Mouse (Mus musculus) heart, postnatal 36 days (tissue): ENCODE data around the gene Inmt. TPM values are rescaled to one million over a fixed set of nuclear protein-coding genes. Genes with fewer than 3 reads are reported as not detected.
"Not testable (repeated sequence)": the region's sequence is repeated elsewhere in the genome, so short reads cannot be mapped to it uniquely, and the experiment has no call there.

Experiments
- DNase-seq, 2 experiments: peaks; one replicate each; pipeline ENCODE4 v3.0.0; 2021 to 2022
- intact Hi-C: fragments of 180-260 bp; cut with DNase I; formaldehyde crosslinking; loops from one replicate; pipeline ENCODE4 v1.15.1; 2025
- total RNA-seq, 2 experiments: library from RNA; stranded (reverse); gene quantifications; 2 replicates each; pipeline ENCODE4 v1.2.3; 2021

Gene Inmt
- 10 to 100 TPM; 23.4 to 29.7 TPM for total RNA-seq

DNA sequence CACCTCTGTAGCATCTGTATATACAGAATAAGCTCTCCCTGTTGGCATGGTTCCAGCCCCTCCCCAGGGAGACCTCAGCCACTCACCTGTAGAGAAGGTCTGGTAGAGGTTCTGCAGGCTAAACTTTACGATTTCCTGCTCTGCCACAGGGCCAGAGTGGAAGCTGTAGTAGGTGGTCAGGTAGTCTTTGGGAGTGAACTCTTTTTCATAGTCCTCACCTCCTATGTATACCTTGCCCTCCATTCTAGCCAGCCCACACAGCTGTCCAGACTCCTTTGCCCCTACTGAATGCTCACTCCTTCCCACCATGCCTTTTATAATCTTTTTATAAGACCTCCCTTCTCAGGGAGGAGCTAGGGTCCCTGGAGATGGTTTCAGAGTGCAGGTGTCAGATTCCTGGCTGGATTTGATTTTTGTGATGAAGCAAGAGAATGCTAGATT is at the start of gene Inmt:
Inmt (minus strand) TSS at position 303 of the 441 bp plus-strand sequence.
- intact Hi-C loops: no loop called here

GRCm38 (mm10) chr6:55223986-55224385 is 49.1 kb upstream of the Inmt start:
- intact Hi-C loops: no loop called here
- peak in 1 of 2 experiments; percentile 22 for DNase-seq

More for the DNA sequence above, at the start of gene Inmt:
- DNase-seq: no peak

DNA sequence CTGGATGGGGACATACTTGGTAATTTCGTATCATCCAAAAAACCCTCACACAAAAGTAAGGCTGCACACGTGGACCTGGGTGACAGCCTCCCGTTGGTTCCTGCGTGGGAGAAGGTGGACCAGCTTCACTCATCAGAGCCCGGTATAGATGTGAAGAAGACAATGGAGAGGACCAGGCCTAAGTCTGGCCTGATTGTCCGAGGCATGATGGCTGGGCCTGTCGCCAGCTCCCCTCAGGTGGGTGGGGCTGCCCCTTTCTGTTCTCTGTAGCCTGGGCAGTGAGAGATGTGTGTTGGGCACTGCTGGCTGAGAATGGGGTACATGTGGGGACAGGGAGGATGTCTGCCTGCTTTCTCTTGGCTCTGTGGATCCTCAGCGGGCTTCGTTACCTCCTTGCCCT is 43.4 kb upstream of the Inmt start:
- intact Hi-C loops: no loop called here
- no peak for DNase-seq

DNA sequence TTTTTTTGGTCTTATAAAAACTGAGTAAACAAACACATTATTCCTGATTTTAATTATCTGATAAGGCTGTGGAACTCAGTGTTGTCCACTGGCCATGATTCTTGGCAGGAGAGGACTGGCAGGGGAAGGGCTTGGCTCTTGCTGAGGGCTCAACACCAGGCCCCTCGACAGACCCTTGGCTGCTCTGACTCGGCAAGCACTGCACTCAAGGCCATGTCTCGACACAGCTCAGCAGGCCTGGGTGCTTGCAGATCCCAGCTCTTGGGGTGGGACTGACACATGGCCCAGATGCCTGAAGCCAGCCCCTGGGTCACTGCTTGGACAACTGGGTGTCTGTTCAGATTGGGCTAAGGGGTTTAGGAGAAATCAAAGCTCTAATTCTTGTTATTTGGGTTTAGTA is 39.7 kb upstream of the Inmt start:
- intact Hi-C loops: no loop called here

DNA sequence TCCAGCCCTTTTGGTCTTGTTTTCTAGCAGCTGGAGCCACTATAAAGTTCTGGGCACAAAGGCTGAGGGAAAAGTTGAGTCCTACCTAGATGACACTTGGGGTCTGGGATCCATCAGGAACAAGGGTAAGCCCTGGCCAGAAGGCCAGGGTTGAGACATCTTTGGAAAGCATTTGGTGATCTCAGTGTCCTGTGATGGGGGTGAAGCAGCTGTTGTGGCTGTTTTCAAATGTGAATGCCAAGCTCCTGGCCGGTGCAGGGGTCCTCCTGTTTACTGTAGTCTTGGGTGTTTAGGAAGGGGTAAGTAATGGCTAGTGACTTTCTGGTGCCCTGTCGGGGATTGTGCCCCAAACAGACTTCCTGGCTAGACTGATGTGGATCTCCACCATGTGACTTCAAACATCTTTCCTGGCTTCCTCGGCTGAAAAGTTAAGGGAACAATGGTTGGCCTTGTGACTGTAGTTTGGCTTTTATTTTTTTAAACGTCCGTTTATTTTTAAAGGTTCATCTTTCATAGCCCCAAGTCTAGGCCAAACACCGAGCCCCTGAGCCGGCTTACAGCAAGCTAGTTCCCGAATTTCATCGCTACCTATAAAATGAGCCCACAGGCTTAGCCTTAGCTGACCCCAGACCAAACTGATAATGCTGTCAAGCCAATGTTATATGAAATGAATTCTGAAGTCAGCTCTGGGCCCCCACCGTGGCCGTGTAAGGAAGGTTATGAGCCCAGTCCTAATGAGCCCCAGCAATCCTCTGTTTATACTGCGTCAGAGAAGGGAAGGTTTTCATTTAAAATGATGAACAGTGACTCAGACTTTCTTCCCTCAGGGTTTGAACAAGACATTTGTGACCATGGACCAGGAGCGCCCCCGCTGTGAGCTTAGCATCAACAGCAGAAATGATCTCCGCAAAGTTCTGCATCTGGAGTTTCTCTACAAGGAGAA is 35.9 kb upstream of the Inmt start:
- DNase-seq: peak; percentile 34 to 47
- intact Hi-C loops: no loop called here

More for the DNA sequence above, 39.7 kb upstream of the Inmt start:
- peak; percentile 39 to 46 for DNase-seq

GRCm38 (mm10) chr6:55207786-55208185 is 32.9 kb upstream of the Inmt start:
- no peak for DNase-seq

GRCm38 (mm10) chr6:55203931-55204330 is 29.1 kb upstream of the Inmt start:
- intact Hi-C loops: no loop called here
- no peak for DNase-seq

More at GRCm38 (mm10) chr6:55207786-55208185, 32.9 kb upstream of the Inmt start:
- intact Hi-C loops: no loop called here

GRCm38 (mm10) chr6:55202913-55203910 is 28.4 kb upstream of the Inmt start, which contains the start of gene Mindy4:
Gene Mindy4, plus strand, starts transcription at chr6:55203383.
- intact Hi-C loops: no loop called here
- DNase-seq: peak; percentile 87

DNA sequence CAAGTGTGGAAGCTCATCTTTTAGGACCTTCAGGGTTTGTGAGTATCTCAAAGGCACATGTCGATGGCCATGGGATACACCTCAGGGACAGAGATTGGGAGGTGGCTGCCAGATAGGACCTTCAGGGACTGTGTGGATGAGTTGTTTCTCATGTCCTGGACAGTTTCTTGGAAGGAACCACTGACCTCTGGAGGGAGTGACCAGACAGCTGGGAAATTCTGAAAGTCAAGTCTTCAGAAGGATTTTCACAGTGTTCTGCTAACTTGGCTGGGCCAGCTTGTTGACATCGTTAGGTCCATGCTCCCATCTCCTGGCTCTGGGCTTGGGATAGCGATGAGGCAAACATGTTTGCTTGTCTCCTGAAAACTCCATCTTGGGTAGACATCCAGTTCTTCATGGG is 24.2 kb upstream of the Inmt start:
- peak; percentile 38 to 56 for DNase-seq
- intact Hi-C loops: no loop called here

DNA sequence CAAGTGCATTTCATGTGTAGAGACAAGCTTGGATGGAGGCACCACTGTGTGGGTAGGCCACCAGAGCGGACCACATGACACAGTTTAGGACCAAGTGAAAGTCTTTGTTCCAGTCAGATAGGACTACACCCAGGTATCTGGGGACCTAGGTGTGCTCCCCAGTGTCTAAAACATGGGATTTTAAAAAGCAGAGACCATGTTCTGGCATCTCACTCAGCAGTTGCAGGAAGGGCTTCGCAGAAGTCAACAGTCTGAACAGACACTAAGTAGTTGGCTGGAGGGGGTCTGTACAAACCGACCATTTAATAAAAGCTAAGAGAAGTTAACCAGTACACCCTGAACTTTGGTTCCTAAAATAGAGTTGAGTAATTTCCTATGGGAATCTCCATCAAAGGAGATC is 18.3 kb upstream of the Inmt start:
- intact Hi-C loops: no loop called here
- no peak for DNase-seq

DNA sequence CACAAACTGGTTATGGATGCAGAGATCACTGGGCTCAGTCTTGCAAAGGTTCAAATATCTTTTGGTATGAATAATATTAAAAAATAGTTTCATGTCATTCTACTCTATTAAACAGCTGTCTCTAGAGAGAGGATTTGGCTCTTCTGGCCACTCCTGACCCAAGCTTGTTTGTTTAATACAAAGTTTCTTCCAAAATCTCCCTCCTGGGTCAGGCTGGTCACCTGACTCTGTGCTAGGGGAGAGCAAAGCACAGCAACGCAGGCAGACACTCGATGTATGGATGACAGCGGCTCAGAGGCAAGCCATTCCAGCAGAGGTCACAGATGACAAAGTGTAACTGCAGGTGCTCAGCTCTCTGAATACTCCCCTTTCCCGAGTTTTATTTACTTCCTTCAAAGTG is 16.7 kb upstream of the Inmt start:
- intact Hi-C loops: no loop called here
- no peak for DNase-seq

GRCm38 (mm10) chr6:55189406-55189805 is 14.6 kb upstream of the Inmt start:
- intact Hi-C loops: no loop called here
- no peak for DNase-seq

- intact Hi-C loops: not testable (repeated sequence)
These were observed 13.0 kb upstream of the Inmt start for GRCm38 (mm10) chr6:55187827-55188226.

DNA sequence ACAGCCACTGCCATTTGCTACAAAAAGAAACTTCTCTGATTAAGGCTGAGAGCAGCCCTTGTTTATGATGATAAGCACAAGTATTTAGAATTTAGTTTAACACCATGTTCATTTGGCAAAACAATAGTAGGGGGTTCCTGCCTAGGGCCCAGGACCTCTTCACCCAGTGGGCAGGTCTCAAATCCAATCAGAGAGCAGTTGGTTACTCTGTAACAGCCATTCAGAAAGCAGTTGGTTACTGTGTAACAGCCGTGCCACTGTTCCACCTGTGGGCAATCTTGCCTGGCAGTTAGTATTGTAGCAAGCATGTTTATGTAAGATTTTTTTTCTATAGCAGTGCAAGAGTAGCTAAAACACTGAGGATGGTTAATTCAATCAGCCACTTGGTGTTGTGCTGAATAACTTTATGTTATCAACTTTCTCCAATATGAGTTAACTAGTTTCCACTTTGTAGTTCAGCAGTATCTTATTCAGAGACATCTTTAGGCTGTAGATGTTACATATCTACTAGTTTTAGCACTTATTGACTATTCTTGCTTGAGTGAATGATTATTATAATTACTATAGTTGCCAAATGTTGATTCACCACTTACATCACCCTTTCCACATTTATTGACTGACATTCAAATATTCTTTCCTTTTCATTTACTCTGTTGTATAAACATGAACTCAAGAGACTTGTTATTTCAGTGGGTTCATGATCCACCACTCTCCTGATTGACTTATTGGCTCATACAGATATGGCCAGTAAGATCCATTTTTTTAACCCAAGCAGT is 8.0 kb upstream of the Inmt start:
- intact Hi-C loops: no loop called here
- DNase-seq: no peak

More at GRCm38 (mm10) chr6:55187827-55188226, 13.0 kb upstream of the Inmt start:
- DNase-seq: not testable (repeated sequence)

- no peak for DNase-seq
- intact Hi-C loops: no loop called here
These were observed 4.7 kb upstream of the Inmt start for GRCm38 (mm10) chr6:55179560-55179959.

GRCm38 (mm10) chr6:55177060-55177732 is 2.4 kb upstream of the Inmt start:
- intact Hi-C loops: no loop called here
- DNase-seq: peak in 1 of 2 experiments; percentile 31

- intact Hi-C loops: no loop called here
- no peak for DNase-seq
These were observed 1.0 kb upstream of the Inmt start for GRCm38 (mm10) chr6:55175892-55176291.

DNA sequence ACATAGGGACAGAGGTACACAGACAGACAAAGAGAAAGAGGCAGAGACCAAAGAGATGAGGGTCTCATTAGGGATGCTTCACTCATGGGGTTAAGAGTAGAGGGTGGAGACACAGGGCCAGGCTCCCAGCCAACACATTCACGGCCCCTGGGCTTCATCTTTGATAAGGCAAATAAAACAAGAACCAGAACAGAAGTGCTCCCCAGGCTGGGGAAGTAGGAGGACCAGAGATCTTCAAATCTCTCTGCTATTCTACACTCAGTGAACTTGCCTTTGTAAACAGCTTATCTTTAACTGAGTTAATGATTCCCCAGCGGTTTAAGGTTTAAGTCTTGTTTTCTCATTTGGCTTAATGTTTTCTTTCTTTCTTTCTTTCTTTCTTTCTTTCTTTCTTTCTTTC is 613 bp upstream of the Inmt start:
- no peak for DNase-seq
- intact Hi-C loops: no loop called here

GRCm38 (mm10) chr6:55173941-55174349 is 898 bp downstream of the Inmt start:
- DNase-seq: no peak
- intact Hi-C loops: no loop called here
